Mouse (Mus musculus) forebrain, embryonic 15.5 days (tissue): Measurements from ENCODE around the gene Smyd2. TPM values are rescaled to one million over a fixed set of nuclear protein-coding genes. Genes with fewer than 3 reads are reported as not detected.

Experiments used
- ATAC-seq: fragments of 200-750 bp; cut with Nextera tagmentation; replicated peaks from 2 replicates; pipeline ENCODE4 v1.8.0; 2017; ENCODE audit warnings: mild to moderate bottlenecking, moderate TSS enrichment, moderate library complexity
- H3K27ac ChIP-seq: fragments of 300-500 bp; sonication (generic); replicated peaks from 2 replicates; pipeline ENCODE4 v1.5.1; 2015; ENCODE audit warnings: mild to moderate bottlenecking, inconsistent platforms
- H3K27me3 ChIP-seq: fragments of 300-500 bp; sonication (generic); 2 replicates; pipeline ENCODE4 v1.6.1; 2015; ENCODE audit warnings: inconsistent platforms
- H3K36me3 ChIP-seq: fragments of 300-500 bp; sonication (generic); 2 replicates; pipeline ENCODE4 v1.6.1; 2015; ENCODE audit warnings: mild to moderate bottlenecking, inconsistent platforms
- H3K4me1 ChIP-seq: fragments of 300-500 bp; sonication (generic); 2 replicates; pipeline ENCODE4 v1.6.1; 2015; ENCODE audit warnings: inconsistent platforms
- H3K4me2 ChIP-seq: fragments of 300-500 bp; sonication (generic); replicated peaks from 2 replicates; pipeline ENCODE4 v1.6.1; 2015; ENCODE audit warnings: mild to moderate bottlenecking, inconsistent platforms
- H3K4me3 ChIP-seq: fragments of 300-500 bp; sonication (generic); 2 replicates; pipeline ENCODE4 v1.5.1; 2015; ENCODE audit warnings: mild to moderate bottlenecking, inconsistent platforms
- H3K9ac ChIP-seq: fragments of 300-500 bp; sonication (generic); replicated peaks from 2 replicates; pipeline ENCODE4 v1.6.1; 2015; ENCODE audit warnings: mild to moderate bottlenecking, inconsistent platforms
- H3K9me3 ChIP-seq: fragments of 300-500 bp; sonication (generic); 2 replicates; pipeline ENCODE4 v1.6.1; 2016; ENCODE audit warnings: inconsistent platforms
- WGBS: fragments of 180-500 bp; shearing (Covaris S2); methylation state at CpG from one replicate; pipeline ENCODE4 v1.1.7; 2015; ENCODE audit warnings: mixed read lengths; 5-methylcytosine and 5-hydroxymethylcytosine counted together
- polyA plus RNA-seq: library from polyadenylated mRNA; unstranded; fragments of >200 nt; fragmentation: Nextera tagmentation; extraction: Ambion mirVana; gene quantifications from 2 replicates; pipeline ENCODE4 v1.2.1, GENCODE M21; 2015

Smyd2 gene
- polyA plus RNA-seq, 1 experiment from 2014 or later: 65.8 TPM

DNA sequence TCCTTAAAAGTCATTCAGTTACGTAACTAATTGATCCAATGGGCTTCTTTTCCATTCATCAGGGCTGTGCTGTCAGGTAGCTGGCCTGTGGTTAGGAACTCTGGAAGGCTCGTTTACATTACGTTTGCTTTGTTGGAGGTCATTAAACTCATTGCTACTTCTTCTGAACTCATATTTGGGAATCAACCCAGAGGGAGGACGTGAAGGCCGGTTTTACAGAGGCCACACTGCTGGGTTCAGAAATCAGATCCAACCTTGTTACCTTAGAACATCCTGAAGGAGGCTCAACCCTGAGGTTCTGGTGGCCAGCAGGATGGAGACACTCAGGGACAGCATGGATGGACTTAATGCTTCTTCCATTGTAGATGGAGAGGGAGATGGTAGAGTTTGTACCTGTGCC, 70.1 kb downstream of the Smyd2 start:
- Histone ChIP-seq H3K9me3 (no peaks in the 10 kb centered on the region), H3K27me3 (no peaks in the 10 kb centered on the region), H3K9ac (no peak overlapping the region), H3K36me3 (no peaks in the 10 kb centered on the region), H3K27ac (no peak overlapping the region), H3K4me1 (no peaks in the 10 kb centered on the region), H3K4me3 (no peak overlapping the region), H3K4me2 (no peak overlapping the region)
- no peak for ATAC-seq
- 78% methylated on average over 5 of the region's 5 CpGs for whole genome bisulfite sequencing

- Histone ChIP-seq H3K4me1 (no peaks in the 10 kb centered on the region), H3K27me3 (no peaks in the 10 kb centered on the region), H3K27ac (no peak overlapping the region), H3K9me3 (no peaks in the 10 kb centered on the region), H3K4me2 (no peak overlapping the region), H3K9ac (no peak overlapping the region), H3K4me3 (no peak overlapping the region), H3K36me3 (no peaks in the 10 kb centered on the region)
- ATAC-seq: no peak
- 75% methylated on average over 11 of the region's 11 CpGs for WGBS
Observed at GRCm38 (mm10) chr1:189849550-189849949, 72.6 kb downstream of the Smyd2 start.

GRCm38 (mm10) chr1:189846319-189846718, 75.8 kb downstream of the Smyd2 start:
- no peaks in the 10 kb centered on the region for H3K4me1 ChIP-seq
- no peaks in the 10 kb centered on the region for H3K36me3 ChIP-seq
- no peak overlapping the region for H3K4me3 ChIP-seq
- no peaks in the 10 kb centered on the region for H3K9me3 ChIP-seq
- no peak overlapping the region for H3K9ac ChIP-seq
- H3K27me3 ChIP-seq: no peaks in the 10 kb centered on the region
- H3K4me2 ChIP-seq: no peak overlapping the region
- no peak for ATAC-seq
- no peak overlapping the region for H3K27ac ChIP-seq
- 95% methylated on average over 2 of the region's 2 CpGs for WGBS

- H3K9ac ChIP-seq: no peak overlapping the region
- H3K9me3 ChIP-seq: no peaks in the 10 kb centered on the region
- no peak for ATAC-seq
- no peak overlapping the region for H3K27ac ChIP-seq
- H3K4me1 ChIP-seq: no peaks in the 10 kb centered on the region
- H3K4me3 ChIP-seq: no peak overlapping the region
- H3K4me2 ChIP-seq: no peak overlapping the region
- H3K36me3 ChIP-seq: no peaks in the 10 kb centered on the region
- WGBS: 45% methylated on average over 13 of the region's 13 CpGs
- H3K27me3 ChIP-seq: no peaks in the 10 kb centered on the region
Observed at GRCm38 (mm10) chr1:189834166-189834565, 88.0 kb downstream of the Smyd2 start.

DNA sequence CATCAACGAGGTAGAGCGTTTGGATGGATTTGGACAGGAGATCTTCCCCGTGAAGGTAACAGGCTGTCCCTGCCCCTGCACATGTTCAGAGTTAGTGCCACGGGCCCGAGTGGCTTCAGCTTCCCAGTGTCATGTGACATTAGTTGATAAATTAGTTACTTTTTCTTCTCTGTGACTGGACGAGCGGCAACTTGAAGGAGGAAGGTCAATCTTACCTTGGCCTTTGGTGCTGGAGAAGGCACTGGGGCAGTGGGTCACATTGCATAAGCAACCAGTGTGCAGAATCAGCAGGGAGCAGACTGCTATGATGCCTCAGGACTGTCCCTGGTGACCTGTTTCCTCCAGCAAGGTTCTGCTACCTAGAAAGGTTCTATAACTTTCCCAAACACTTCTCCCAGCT, 88.8 kb downstream of the Smyd2 start:
- Histone ChIP-seq H3K27me3 (no peaks in the 10 kb centered on the region), H3K36me3 (no peaks in the 10 kb centered on the region), H3K4me1 (no peaks in the 10 kb centered on the region), H3K27ac (no peak overlapping the region), H3K9me3 (no peaks in the 10 kb centered on the region), H3K4me2 (no peak overlapping the region), H3K9ac (no peak overlapping the region), H3K4me3 (no peak overlapping the region)
- ATAC-seq: no peak
- 88% methylated on average over 7 of the region's 7 CpGs for WGBS

- Histone ChIP-seq H3K4me1 (no peaks in the 10 kb centered on the region), H3K4me3 (no peak overlapping the region), H3K9me3 (no peaks in the 10 kb centered on the region), H3K27ac (no peak overlapping the region), H3K27me3 (no peaks in the 10 kb centered on the region), H3K9ac (no peak overlapping the region), H3K4me2 (no peak overlapping the region), H3K36me3 (no peaks in the 10 kb centered on the region)
- WGBS: 12% methylated on average over 12 of the region's 12 CpGs
- ATAC-seq: no peak
Observed at GRCm38 (mm10) chr1:189830797-189831232, 91.3 kb downstream of the Smyd2 start.

Other genes with a start within 250 kb of the Smyd2 start
- gene Cenpf, start 234.3 kb downstream of the Smyd2 start, polyA plus RNA-seq: 56.3 and 57.7 TPM in 2 replicates
- gene Ptpn14, start 194.1 kb downstream of the Smyd2 start, polyA plus RNA-seq: 0.64 and 0.96 TPM in 2 replicates
- 10.1 and 13.1 TPM in 2 replicates for gene Prox1, start 248.4 kb upstream of the Smyd2 start, polyA plus RNA-seq